Mouse (Mus musculus): Measurements from ENCODE around the gene Hectd4. TPM values are rescaled to one million over a fixed set of nuclear protein-coding genes. Genes with fewer than 3 reads are reported as not detected.

Hectd4 gene
- total and polyA plus RNA-seq, 3 experiments: 9.8 to 23.1 (median 22.6) TPM

DNA sequence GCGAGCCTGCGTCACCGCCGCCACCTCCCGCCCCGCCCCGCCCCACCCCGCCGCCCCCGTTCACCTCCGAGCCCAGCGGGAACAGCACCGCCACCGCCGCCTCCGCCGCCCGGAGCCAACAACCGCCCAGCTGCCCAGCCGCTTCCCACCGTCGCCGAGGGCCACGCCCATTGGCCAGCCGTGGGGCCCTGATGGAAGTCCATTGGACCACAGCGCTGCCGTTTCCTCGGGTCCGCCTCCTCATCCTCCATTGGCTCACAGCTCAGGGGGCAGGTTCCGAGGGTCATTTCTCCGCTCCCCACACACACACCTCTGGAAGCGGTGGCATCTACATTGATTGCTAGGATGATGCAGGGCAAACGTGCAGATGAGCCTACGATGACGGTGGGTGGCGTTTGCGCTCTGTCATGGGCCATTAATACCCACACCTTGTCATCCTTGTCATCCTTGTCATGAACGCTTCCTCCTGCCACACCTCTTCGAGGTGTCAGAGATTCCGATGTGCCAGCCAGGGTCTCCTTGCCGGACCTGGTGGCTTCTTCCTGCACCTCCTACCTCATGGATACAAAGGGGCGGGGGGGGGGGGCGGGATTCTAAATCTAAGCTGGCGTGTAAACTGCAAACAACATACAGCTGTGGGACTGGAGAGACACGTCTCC, 165.6 kb downstream of the Hectd4 start, which contains the start of gene Trafd1:
Trafd1 (minus strand) TSS at position 172 of the 659 bp plus-strand sequence.
- Histone ChIP-seq H3K79me2 (replicated peaks; ENCODE audit: control insufficient read depth, insufficient read depth, low read length) (peaks cover 4% of the 10 kb centered on the region), H3K36me3 (ENCODE audit: control insufficient read depth, insufficient read depth, low read length) (no peaks in the 10 kb centered on the region), H3K9ac (ENCODE audit: low read depth, low read length) (peak within 1 kb of the TSS; percentile 88), H3K27me3 (ENCODE audit: control insufficient read depth, insufficient read depth, low read length) (no peaks in the 10 kb centered on the region), H3K4me3 (peak within 1 kb of the TSS; percentile 73), H3K27ac (peak within 1 kb of the TSS; percentile 97), H3K4me1 (ENCODE audit: control insufficient read depth, insufficient read depth, low read length) (peaks cover 8% of the 10 kb centered on the region)
- DNase-seq: peak; percentile 94 to 98
- intact Hi-C loops (cut with DNase I): no loop called here
- 2% methylated on average over 45 of the region's 45 CpGs for WGBS
- TF ChIP-seq POLR2A (IDR thresholded peaks at IDR 0.05; ENCODE audit: insufficient read depth, low read depth, low read length) (peak; percentile 73; the same call in 1 of the 2 replicates), CTCF (IDR thresholded peaks at IDR 0.05) (no peak), EP300 (IDR thresholded peaks at IDR 0.05; ENCODE audit: insufficient read depth, low read depth, low read length) (no peak)

GRCm38 (mm10) chr5:121386120-121386909, 166.3 kb downstream of the Hectd4 start:
- H3K27ac ChIP-seq: peak overlapping the region; percentile 66
- no peak for TF ChIP-seq POLR2A (IDR thresholded peaks at IDR 0.05; ENCODE audit: insufficient read depth, low read depth, low read length)
- TF ChIP-seq CTCF (IDR thresholded peaks at IDR 0.05): no peak
- no peak for TF ChIP-seq EP300 (IDR thresholded peaks at IDR 0.05; ENCODE audit: insufficient read depth, low read depth, low read length)
- DNase-seq: peak; percentile 26 to 41
- H3K79me2 ChIP-seq (replicated peaks; ENCODE audit: control insufficient read depth, insufficient read depth, low read length): peaks cover 4% of the 10 kb centered on the region
- 34% methylated on average over 22 of the region's 22 CpGs for WGBS
- intact Hi-C loops (cut with DNase I): no loop called here
- H3K4me1 ChIP-seq (ENCODE audit: control insufficient read depth, insufficient read depth, low read length): peaks cover 8% of the 10 kb centered on the region
- no peaks in the 10 kb centered on the region for H3K36me3 ChIP-seq (ENCODE audit: control insufficient read depth, insufficient read depth, low read length)
- no peaks in the 10 kb centered on the region for H3K27me3 ChIP-seq (ENCODE audit: control insufficient read depth, insufficient read depth, low read length)
- H3K9ac ChIP-seq (ENCODE audit: low read depth, low read length): no peak overlapping the region
- peak overlapping the region; percentile 51 for H3K4me3 ChIP-seq

DNA sequence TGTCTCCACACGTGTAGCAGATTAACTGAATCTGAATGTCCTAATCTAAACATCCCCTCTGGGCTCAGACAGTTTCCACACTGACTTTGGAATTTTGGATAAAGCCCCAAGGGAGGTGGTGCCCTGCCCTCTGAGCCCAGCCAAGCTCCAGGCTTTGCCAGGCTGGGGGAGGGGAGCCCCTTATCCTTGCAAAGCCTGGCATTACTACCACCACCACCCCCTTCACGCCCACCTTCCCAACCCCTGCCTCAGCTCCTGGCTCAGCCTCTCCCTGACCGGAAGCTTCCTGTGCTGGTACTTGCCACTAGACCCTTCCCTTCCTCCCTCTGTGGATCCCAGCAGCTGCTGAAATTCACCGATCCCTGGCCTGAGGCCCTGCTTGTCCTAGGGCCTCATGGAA, 167.1 kb downstream of the Hectd4 start:
- intact Hi-C loops (cut with DNase I): no loop called here
- Histone ChIP-seq H3K27ac (peak overlapping the region; percentile 66), H3K9ac (ENCODE audit: low read depth, low read length) (no peak overlapping the region), H3K27me3 (ENCODE audit: control insufficient read depth, insufficient read depth, low read length) (no peaks in the 10 kb centered on the region), H3K79me2 (replicated peaks; ENCODE audit: control insufficient read depth, insufficient read depth, low read length) (peaks cover 2% of the 10 kb centered on the region; the same call in 1 of the 2 replicates), H3K4me1 (ENCODE audit: control insufficient read depth, insufficient read depth, low read length) (peaks cover 8% of the 10 kb centered on the region), H3K4me3 (no peak overlapping the region), H3K36me3 (ENCODE audit: control insufficient read depth, insufficient read depth, low read length) (no peaks in the 10 kb centered on the region)
- WGBS: 39% methylated on average over 4 of the region's 4 CpGs
- TF ChIP-seq EP300 (IDR thresholded peaks at IDR 0.05; ENCODE audit: insufficient read depth, low read depth, low read length): no peak
- TF ChIP-seq POLR2A (IDR thresholded peaks at IDR 0.05; ENCODE audit: insufficient read depth, low read depth, low read length): no peak
- TF ChIP-seq CTCF (IDR thresholded peaks at IDR 0.05): no peak
- peak; percentile 53 to 59 for DNase-seq

- no peak overlapping the region for H3K27ac ChIP-seq
- TF ChIP-seq EP300 (IDR thresholded peaks at IDR 0.05; ENCODE audit: insufficient read depth, low read depth, low read length): no peak
- TF ChIP-seq CTCF (IDR thresholded peaks at IDR 0.05): no peak
- no peak for TF ChIP-seq POLR2A (IDR thresholded peaks at IDR 0.05; ENCODE audit: insufficient read depth, low read depth, low read length)
- H3K36me3 ChIP-seq (ENCODE audit: control insufficient read depth, insufficient read depth, low read length): no peaks in the 10 kb centered on the region
- no peak overlapping the region for H3K4me3 ChIP-seq
- DNase-seq: peak in 1 of 2 experiments; percentile 55
- H3K4me1 ChIP-seq (ENCODE audit: control insufficient read depth, insufficient read depth, low read length): peaks cover 3% of the 10 kb centered on the region; the same call in 1 of the 2 replicates
- H3K27me3 ChIP-seq (ENCODE audit: control insufficient read depth, insufficient read depth, low read length): no peaks in the 10 kb centered on the region
- H3K9ac ChIP-seq (ENCODE audit: low read depth, low read length): no peak overlapping the region
- WGBS: 56% methylated on average over 7 of the region's 7 CpGs
- intact Hi-C loops (cut with DNase I): no loop called here
- H3K79me2 ChIP-seq (replicated peaks; ENCODE audit: control insufficient read depth, insufficient read depth, low read length): no peaks in the 10 kb centered on the region
These were observed 169.1 kb downstream of the Hectd4 start for GRCm38 (mm10) chr5:121389106-121389505.

DNA sequence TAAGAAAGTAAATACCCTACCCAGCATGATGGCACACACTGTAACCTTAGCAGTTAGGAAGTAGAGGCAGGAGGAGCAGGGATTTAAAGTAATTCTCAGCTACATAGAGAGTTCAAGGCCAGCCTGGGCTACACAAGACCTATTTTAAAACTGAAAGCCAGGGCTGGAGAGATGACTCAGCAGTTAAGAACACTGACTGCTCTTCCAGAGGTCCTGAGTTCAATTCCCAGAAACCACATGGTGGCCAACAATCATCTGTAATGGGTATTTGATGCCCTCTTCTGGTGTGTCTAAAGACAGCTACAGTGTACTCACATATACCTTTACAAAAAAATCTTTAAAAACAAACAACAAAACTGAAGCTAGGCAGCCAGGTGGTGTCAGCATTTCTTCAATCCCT, 169.7 kb downstream of the Hectd4 start:
- TF ChIP-seq EP300 (IDR thresholded peaks at IDR 0.05; ENCODE audit: insufficient read depth, low read depth, low read length): no peak
- no peak for TF ChIP-seq POLR2A (IDR thresholded peaks at IDR 0.05; ENCODE audit: insufficient read depth, low read depth, low read length)
- no peak for TF ChIP-seq CTCF (IDR thresholded peaks at IDR 0.05)
- H3K79me2 ChIP-seq (replicated peaks; ENCODE audit: control insufficient read depth, insufficient read depth, low read length): no peaks in the 10 kb centered on the region
- no peak for DNase-seq
- no peak overlapping the region for H3K4me3 ChIP-seq
- H3K4me1 ChIP-seq (ENCODE audit: control insufficient read depth, insufficient read depth, low read length): peaks cover 3% of the 10 kb centered on the region; the same call in 1 of the 2 replicates
- intact Hi-C loops (cut with DNase I): loop anchor here (5.0 kb wide), 1 partner anchor 172 kb away; no protein-coding TSS in a partner anchor
- H3K27ac ChIP-seq: no peak overlapping the region
- no peaks in the 10 kb centered on the region for H3K36me3 ChIP-seq (ENCODE audit: control insufficient read depth, insufficient read depth, low read length)
- H3K9ac ChIP-seq (ENCODE audit: low read depth, low read length): no peak overlapping the region
- no peaks in the 10 kb centered on the region for H3K27me3 ChIP-seq (ENCODE audit: control insufficient read depth, insufficient read depth, low read length)

Data from heart, adult 2 months (tissue).